ENCODE assay signal across 8 mouse cellular contexts in the genomic region with DNA sequence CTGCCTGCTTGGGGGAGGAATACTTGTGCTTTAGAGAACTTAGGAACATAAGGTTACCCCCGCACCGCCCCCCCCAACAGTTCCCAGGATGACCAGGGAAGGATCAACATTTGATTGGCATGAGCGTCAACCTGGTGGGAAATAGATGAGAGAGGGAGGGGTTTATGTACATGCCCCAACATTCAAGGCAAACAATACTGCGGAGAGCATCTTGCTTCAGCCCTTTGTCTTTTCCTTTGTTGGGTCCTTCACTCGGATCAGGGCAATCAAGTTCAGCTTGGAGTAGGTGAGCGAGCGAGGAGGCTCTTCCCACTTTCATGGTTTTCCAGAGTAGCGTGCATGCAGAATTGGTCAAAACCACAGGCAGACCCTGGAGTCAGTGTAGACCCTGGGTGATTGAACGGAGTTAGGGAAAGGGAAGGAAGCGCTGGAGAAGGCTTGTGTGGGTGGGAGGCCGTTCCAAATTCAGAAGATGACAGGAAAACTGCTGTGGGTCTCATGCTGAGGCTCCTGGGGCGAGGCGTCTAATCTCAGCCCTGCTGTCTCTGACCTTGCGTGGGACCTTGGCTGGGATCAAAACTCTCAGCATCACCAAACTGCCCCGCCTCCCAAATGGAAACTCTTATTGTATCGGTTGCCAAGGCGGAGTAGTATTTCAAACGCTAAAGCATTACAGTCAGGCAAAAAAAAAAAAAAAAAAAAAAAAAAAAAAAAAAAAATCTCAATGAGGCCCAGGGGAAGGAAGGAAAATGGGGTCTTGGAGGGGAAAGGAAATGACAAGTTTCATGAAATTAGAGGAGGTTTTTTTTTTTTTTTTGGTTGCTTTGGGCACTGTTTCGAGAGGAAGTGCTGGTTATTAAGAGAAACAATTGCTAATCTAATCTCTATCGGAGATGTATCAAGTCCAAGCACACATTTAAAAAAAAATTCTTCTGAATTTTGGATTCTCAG.
A peak's percentile ranks its signal among the peaks of the same experiment; 100 is the strongest.
DNase-seq lines count a peak whose midpoint lies in the region; ATAC-seq and TF ChIP-seq lines count a peak whose summit lies in the region.

No protein-coding gene starts in this region.

- no peak for ATAC-seq in forebrain, embryonic 13.5 days
- peak; percentile 20 to 29; a peak in 2 of 4 replicates for ATAC-seq in hematopoietic stem cell, adult 5-6 weeks (replicated peaks in 1 of 2; ENCODE audit: insufficient read depth in 1 of 2, low FRiP score in 2 of 2, low TSS enrichment in 1 of 2, low read depth in 1 of 2, poor library complexity in 2 of 2, severe bottlenecking in 2 of 2)
- no peak for ATAC-seq in liver, embryonic 11.5 days (replicated peaks; ENCODE audit: low FRiP score)
- ATAC-seq in neural tube, embryonic 11.5 days (ENCODE audit: insufficient read depth, low FRiP score, low TSS enrichment) = no peak

- H3K4me2 ChIP-seq in forebrain, embryonic 13.5 days = peak overlapping the region; percentile 53
- H3K4me2 ChIP-seq in liver, embryonic 11.5 days = peak overlapping the region; percentile 63
- peak overlapping the region; percentile 24 for H3K4me2 ChIP-seq in neural tube, embryonic 11.5 days (ENCODE audit: low read depth)

- no peaks in the 10 kb centered on the region for H3K27me3 ChIP-seq in spleen, adult 2 months (ENCODE audit: control insufficient read depth, insufficient read depth, low read length)
- H3K27me3 ChIP-seq in forebrain, embryonic 13.5 days = peaks cover 10% of the 10 kb centered on the region
- no peaks in the 10 kb centered on the region for H3K27me3 ChIP-seq in liver, embryonic 11.5 days (replicated peaks; ENCODE audit: control insufficient read depth, insufficient read depth, low read length)
- H3K27me3 ChIP-seq in neural tube, embryonic 11.5 days (ENCODE audit: control insufficient read depth, insufficient read depth, low read length) = no peaks in the 10 kb centered on the region

- peaks cover 18% of the 10 kb centered on the region for H3K4me1 ChIP-seq in spleen, adult 2 months (ENCODE audit: control insufficient read depth, insufficient read depth, insufficient read length)
- peaks cover 13% of the 10 kb centered on the region; the same call in 1 of the 2 replicates for H3K4me1 ChIP-seq in forebrain, embryonic 13.5 days
- peaks cover 6% of the 10 kb centered on the region for H3K4me1 ChIP-seq in liver, embryonic 11.5 days (replicated peaks; ENCODE audit: control insufficient read depth, insufficient read depth, low read length)
- no peaks in the 10 kb centered on the region for H3K4me1 ChIP-seq in neural tube, embryonic 11.5 days (ENCODE audit: control insufficient read depth, insufficient read depth, low read length)

- peak; percentile 20 to 56 for DNase-seq in spleen, adult 2 months (ENCODE audit: low read depth in 1 of 2, low spot score in 2 of 2)
- DNase-seq in spleen, adult 12 weeks (ENCODE audit: low spot score) = no peak
- no peak for DNase-seq in liver, embryonic 11.5 days (ENCODE audit: low spot score)
- DNase-seq in neural tube, embryonic 11.5 days (ENCODE audit: low spot score) = peak; percentile 22
- no peak for DNase-seq in frontal cortex, postnatal 10 days (ENCODE audit: low spot score in 2 of 2)
- no peak for DNase-seq in cerebellum, postnatal 36 days

- 13% methylated on average over 20 of the region's 20 CpGs for WGBS in spleen, adult 2 months
- 37% methylated on average over 20 of the region's 20 CpGs for WGBS in forebrain, embryonic 13.5 days
- WGBS in liver, embryonic 11.5 days = 22% methylated on average over 20 of the region's 20 CpGs
- WGBS in neural tube, embryonic 11.5 days = 25% methylated on average over 20 of the region's 20 CpGs

- H3K9ac ChIP-seq in forebrain, embryonic 13.5 days = no peak overlapping the region
- H3K9ac ChIP-seq in liver, embryonic 11.5 days (ENCODE audit: low read depth, low read length) = no peak overlapping the region
- no peak overlapping the region; the same call in none of the 2 replicates for H3K9ac ChIP-seq in neural tube, embryonic 11.5 days (ENCODE audit: low read length)

- no peak for TF ChIP-seq POLR2A in spleen, adult 2 months (IDR thresholded peaks at IDR 0.05; ENCODE audit: low read depth, low read length)

- TF ChIP-seq CTCF in spleen, adult 2 months (IDR thresholded peaks at IDR 0.05; ENCODE audit: extremely low read depth, insufficient read depth, insufficient read length, insufficient replicate concordance) = no peak

- H3K36me3 ChIP-seq in spleen, adult 2 months (ENCODE audit: control insufficient read depth, insufficient read depth, low read length) = no peaks in the 10 kb centered on the region
- H3K36me3 ChIP-seq in forebrain, embryonic 13.5 days (ENCODE audit: poor library complexity, severe bottlenecking) = no peaks in the 10 kb centered on the region
- no peaks in the 10 kb centered on the region for H3K36me3 ChIP-seq in liver, embryonic 11.5 days (ENCODE audit: control insufficient read depth, insufficient read depth, low read length)
- H3K36me3 ChIP-seq in neural tube, embryonic 11.5 days (ENCODE audit: control insufficient read depth, insufficient read depth, low read length) = no peaks in the 10 kb centered on the region

- peak overlapping the region; percentile 44 for H3K4me3 ChIP-seq in spleen, adult 2 months (ENCODE audit: extremely low read depth, insufficient read depth, insufficient read length)
- no peak overlapping the region for H3K4me3 ChIP-seq in forebrain, embryonic 13.5 days
- H3K4me3 ChIP-seq in liver, embryonic 11.5 days (ENCODE audit: low read depth, low read length) = peak overlapping the region; percentile 36
- peak overlapping the region; percentile 1; the same call in 1 of the 2 replicates for H3K4me3 ChIP-seq in neural tube, embryonic 11.5 days (ENCODE audit: low read depth, low read length)

- H3K9me3 ChIP-seq in forebrain, embryonic 13.5 days (replicated peaks) = no peaks in the 10 kb centered on the region
- H3K9me3 ChIP-seq in liver, embryonic 11.5 days (ENCODE audit: control insufficient read depth, low read length) = no peaks in the 10 kb centered on the region
- no peaks in the 10 kb centered on the region for H3K9me3 ChIP-seq in neural tube, embryonic 11.5 days (ENCODE audit: control insufficient read depth, low read length)

- H3K27ac ChIP-seq in spleen, adult 2 months (ENCODE audit: insufficient read depth, low read length) = peak overlapping the region; percentile 61
- H3K27ac ChIP-seq in forebrain, embryonic 13.5 days = no peak overlapping the region
- H3K27ac ChIP-seq in liver, embryonic 11.5 days (ENCODE audit: low read depth, low read length) = no peak overlapping the region
- H3K27ac ChIP-seq in neural tube, embryonic 11.5 days (ENCODE audit: low read depth, low read length) = no peak overlapping the region

Comparison
In these comparisons a context has a peak if more than half of its experiments do, and no peak if none do; other contexts are left out.
1. DNase-seq: peak in spleen, adult 2 months (2 of 2) and neural tube, embryonic 11.5 days (single experiment); none in spleen, adult 12 weeks (single experiment), liver, embryonic 11.5 days (single experiment), frontal cortex, postnatal 10 days (0 of 2) and cerebellum, postnatal 36 days (0 of 2).
2. ATAC-seq: peak in hematopoietic stem cell, adult 5-6 weeks (2 of 2); none in forebrain, embryonic 13.5 days (single experiment), liver, embryonic 11.5 days (single experiment) and neural tube, embryonic 11.5 days (single experiment).
3. Peak in every context shown above with its lines, with median percentiles within 50 percentile points of each other: H3K4me2 ChIP-seq.